Mouse (Mus musculus) brain, adult 2 months (tissue): Measurements from ENCODE around the gene Spred2.

Experiments used
- DNase-seq: peaks from one replicate; pipeline ENCODE4 v3.0.0; 2011; ENCODE audit warnings: low read depth, low spot score

The Spred2 gene

DNA sequence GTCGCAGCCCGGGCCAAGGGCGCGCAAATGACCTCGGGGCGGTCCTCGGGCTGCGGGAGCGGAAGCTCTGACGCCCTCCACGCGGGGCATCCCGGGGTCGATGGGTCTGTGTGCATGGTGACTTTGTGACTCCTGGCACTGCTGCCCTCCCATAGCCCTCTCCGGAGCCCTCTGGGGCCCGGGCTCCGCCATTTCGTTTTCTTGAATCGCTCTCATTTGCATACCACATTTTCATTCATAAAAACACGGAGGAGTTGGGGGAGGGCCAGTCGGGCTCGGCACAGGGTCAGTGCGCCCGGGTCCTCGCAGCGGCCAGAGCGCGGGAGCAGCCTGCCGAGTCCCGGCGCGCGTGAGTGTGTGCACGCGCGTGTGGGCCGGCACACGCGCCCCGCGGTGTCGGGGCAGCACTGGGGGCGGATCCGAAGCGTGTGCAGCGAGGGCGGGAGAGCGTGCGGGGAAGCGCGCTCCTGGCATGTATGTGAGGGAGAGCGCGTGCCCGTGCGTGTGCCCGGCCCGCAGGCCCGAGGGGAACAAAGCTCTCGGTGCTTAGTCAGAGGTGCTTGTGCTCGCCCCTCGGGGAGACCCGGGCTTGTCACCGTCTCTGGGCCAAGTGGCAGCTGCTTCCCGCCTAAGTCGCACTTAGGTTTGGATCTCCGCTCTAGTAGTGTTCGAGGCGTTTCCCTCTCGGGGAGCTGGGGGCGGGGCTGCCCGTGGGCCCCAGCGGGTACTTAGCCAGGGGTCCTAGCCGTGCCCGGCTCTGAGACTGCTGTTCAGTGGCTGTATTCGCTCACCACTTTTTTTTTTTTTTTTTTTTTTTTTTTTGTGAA lies 1.2 kb downstream of the Spred2 start:
- peak; percentile 96 for DNase-seq

DNA sequence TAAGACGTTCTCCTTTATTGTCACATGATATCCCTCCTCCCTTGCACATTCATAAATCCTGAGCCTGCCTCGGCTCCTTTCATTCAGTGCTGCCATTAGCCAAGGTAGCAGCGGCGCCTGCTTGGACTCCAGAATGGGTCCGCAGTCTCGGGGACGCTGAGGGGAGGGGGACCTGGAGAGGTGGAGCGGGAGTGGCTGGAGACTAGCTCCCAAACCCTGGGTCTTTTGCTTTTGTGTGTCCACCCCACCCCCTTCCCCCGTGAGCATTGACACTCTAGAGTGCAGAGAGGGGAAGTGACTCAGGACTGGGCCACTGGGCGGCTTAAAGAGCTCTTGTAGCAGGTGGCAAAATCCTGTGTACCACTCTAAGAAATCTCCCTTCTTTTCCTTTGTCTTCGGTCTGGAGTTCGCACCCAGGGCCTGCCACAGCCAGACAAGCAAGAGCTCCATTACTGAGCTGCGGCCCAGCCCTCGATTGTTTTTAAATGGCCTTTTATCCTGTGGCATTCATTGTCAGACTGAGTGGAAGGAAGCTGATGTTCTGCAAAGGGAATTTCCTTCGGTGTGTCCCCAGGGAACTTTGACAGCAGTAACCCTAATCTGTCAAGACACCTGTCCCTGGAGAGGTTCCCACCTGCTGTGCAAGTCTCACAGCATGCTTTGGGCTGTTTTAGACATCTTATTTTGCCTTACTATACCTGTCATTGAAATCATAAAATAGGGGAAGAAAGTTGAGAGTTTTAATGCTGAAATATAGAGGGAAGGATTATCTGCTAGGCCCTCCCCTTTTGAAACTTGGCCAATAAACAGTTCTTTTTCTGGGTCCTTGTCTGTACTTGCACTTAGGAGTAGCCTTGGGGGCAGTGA lies 2.0 kb downstream of the Spred2 start:
- peak; percentile 77 for DNase-seq

DNA sequence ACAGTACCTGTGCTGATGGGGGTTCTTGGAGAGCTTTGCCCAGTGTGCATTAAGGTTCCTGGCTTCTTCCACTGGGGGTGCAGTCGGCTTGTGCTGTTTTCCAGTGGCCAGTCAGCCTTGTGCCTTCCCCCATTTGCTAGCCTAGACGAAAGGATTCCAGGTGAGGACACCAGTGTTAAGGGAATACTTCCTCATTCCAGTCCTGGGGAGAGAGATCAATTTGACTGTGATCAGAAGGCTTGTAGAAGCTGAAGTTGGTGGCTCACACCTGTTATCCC lies 2.6 kb downstream of the Spred2 start:
- peak; percentile 42 for DNase-seq

DNA sequence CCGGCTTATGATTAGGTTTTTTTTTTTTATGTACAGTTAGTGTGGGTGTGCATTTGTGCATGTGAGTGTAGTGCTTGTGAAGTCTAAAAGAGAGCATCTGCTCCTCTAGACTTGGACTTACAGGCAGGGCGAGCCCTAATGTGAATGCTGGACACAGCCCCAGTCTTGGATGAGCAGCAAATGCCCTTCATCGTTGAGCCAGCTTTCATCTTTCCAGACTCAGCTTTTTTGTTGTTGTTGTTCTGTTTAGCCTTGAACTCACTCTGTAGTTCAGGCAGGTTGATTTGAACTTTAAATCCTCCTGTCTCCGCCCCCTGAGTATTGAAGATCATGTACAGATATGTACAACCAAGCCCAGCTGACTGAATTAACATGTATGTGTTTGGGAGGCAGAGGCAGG lies 4.5 kb downstream of the Spred2 start:
- peak; percentile 66 for DNase-seq

DNA sequence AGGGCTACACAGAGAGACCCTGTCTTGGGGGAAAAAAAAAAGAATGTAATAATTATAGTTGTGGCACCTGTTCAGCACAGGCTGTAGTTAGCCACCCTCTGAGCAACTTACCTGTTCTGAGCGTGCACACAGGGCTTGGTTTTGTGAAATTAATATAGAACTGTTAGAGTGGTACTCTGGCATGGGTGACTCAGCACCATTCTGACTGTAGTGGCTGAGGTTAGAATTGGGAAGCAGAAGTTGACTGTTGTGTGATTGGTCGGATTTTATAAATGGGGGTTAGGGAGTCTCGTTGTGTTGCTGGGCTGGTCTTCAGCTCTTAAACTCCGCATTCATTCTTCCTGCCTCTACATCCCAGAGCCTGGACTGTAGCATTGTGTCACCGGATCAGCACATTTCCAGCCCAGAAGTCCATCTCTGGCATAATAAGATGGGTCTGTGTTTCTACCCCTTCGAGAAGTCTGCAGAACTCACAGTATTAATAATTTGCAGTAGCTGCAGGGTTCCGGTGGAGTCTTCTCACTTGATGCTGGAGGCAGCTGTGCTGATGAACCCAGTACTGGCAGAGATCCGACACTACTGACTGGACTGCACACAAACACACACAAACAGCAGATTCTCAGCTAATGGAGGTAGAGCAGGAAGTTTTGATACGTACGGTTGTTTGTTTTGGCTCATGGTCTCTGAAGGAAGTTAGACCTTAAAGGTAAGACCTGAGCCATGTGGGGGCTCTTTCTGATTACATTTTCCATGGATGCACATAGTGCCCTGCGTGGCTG lies 5.1 kb downstream of the Spred2 start:
- DNase-seq, result peak; percentile 53

DNA sequence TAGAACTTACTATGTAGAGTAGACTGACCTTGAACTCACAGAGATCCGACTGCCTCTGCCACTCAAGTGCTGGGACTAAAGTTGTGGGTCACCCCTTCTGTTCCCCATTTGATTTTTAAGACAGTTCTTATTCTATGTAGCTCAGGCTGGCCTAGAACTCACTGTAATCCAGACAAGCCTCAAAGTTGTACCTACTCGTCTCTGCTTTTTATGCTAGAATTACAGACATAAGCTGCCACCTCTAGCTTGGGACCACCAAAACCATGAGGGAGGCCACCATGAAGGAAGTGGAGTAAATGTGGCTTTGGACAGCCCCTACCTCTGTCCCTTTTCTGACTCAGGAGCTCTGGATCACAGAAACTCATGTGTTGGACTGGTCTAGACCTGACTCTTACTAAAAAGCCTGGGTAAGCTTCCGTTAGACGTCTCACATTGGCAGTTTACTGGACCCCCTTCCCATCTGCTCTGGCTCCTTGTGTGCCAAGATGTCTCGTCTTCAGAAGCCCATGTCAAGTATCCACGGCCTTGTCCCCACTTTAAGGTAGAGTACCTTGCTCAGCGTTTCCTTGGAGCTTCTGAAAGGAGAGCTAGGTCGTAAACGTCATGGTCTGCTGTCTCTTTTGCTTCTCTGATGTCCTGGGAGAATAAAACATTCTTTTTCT lies 7.5 kb downstream of the Spred2 start:
- no peak for DNase-seq

DNA sequence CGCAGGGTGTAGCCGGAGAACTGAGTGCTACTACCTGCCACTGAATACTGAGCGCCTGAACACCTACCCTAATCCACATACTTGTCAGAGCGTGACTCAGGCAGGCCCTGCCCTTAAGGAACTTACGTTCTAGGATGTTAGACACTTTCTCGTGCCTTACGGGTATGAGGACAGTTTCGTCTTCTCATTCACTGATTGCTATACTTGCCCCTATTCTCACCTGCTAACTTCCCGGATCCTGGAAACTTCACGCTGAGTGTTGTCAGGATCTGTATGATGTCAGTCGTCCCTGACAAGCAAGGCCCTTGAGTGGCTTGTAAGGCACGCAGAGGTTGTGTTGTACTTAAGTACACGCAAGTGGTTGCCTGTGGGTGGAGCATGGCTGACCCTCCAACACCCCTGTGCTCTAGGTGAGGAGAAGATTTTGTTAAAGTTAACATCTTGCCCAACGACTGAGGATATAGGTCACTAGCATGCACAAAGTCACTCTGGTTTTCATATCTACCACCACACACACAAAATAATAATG lies 8.9 kb downstream of the Spred2 start:
- DNase-seq, result peak; percentile 4

DNA sequence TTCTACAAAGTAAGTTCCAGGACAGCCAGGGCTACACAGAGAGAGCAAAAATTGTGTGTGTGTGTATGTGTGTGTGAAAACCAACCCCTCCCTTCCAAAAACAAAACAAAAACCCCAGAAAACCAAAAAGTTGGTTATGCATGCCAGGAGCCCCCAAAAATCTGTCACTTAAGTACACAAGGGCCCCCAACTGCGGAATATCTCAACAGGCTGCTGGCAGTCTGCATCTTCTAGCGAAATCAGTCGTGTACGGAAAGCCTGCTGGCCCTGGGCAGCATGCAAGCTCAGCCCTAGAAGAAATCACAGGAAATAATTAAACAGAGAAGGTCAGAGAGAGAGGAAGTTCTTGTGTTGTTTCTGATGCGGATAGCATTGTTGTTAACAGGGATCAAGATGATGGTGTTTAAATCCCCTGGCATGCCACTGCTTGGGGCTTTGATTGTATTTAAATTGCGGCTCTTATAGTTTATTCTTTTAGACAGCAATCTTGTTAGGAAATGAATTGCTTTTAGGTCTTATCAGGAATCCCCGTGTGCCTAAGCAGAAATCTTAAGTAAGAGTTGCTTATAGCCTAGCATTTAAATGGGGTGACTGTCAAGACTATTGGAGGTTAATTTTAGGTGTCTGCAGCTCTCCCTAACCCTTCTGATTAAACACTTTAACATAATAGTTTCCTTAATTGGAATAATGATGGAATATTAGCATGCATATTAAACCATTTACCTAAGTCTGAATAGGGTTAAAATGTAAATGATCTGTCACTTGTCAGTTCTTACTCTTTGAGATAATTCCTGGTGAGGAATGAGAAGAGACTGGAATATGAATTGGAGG lies 11.6 kb downstream of the Spred2 start:
- peak; percentile 74 for DNase-seq

DNA sequence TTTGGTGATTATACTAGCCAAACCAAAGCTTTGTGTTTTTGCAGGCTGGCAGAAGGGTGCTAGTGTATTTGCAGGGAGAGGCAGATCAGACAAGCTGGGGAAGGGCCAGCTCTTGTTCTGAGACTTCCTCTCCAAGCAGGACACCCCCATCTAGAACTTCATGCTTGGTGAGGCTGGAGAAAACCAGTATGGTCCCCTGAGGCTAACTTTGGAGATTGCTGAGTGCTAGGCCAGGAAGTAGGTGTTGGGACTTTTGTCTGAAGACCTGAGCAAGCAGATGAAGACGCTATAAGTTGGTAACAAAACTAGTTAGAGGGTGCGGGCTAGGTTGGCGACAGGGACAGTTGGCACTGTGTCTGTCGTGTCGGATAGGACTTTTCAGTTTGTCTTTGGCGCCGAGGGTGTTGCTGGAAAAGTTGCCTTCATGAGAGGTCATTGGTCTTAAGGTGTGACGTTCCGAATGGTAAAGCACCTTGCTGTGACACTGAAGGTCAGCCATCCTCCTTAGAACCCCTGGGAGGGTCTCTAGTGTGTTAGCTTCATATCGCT lies 14.4 kb downstream of the Spred2 start:
- no peak for DNase-seq

DNA sequence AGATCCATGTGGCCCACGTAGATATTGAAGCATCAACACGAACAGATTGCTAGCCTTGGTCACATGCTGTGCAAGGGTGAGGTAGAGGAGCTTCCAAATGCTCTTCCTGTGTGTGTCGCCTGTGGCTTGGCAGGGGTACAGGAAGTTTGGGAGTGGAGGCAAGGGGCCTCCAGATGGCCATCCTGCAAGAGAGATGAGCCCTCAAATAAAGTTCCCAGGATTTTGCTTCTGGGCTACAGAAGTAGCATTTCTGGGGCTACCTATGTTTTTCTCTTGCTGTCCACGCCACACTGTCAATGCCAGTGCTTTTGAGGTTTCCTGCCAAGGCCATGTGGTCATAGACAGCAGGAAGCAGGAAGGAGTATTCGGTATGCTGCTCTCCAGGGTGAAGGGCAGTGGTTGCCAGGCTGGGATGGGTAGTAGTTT lies 15.1 kb downstream of the Spred2 start:
- peak; percentile 99 for DNase-seq

DNA sequence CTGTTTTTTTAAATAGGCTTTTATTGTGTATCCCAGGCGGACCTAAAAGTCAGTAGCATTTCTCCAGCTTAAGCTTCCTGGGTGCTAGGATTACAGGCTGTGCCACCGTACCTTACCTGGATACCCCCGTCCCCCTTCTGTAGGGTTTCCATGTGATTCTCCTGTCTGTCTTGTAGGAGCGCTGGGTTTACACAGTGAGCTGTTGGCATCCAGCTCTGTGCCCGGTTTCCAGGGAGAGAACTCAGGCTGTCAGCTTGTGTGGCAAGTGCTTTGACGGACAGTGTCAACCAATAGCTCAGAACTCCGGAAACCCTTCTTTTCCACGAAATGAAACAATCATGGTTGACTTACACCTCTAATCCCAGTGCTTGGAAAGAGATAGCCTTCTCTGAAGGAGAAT lies 15.7 kb downstream of the Spred2 start:
- peak; percentile 73 for DNase-seq

DNA sequence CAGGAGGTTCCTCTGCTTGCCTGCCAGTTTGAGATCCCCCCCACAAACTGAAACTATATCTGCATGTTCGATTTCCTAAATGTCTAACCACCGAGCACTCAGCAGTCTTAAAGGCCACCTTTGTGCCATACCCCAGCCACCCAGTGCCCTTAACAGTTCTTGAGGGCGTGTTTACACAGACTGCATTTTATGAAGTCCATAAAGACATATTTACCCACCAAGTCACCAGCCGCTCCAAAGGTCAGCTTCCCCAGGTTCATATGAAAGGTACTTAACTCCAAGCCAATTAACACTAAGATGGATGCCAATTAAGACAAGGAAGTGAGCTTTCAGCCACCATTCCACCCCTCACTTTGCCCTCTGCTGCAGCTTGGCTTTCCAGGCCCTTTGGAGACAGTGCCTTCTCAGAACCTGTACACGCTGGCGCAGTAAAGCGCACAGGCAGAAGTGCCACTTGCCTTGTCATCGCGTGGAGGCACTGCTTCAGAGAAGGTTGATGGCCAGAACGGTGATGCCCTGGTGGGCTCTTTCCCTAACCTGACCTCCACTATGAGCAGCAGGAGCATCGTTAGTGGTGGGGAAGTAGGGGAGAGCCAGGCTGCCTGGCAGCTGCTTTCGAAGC lies 17.1 kb downstream of the Spred2 start:
- no peak for DNase-seq

DNA sequence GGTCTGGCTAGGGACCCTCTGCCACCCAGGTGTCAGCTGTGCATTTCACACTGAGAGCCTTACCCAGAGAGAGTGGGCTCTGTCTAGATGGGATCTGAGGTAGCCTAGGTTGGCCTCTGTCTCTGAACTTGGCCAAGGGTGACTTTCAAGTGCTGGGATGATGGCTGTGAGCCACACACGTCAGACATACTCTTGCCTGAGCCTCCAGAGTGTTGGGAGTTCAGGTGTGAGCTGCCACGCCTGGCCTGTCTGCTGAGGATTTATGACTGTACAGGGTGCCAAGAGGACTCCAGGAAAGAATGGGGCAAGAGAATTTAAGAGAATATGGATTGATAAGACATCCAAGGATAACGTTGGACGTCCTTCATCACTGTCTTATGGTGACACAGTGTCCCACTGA lies 17.8 kb downstream of the Spred2 start:
- no peak for DNase-seq

DNA sequence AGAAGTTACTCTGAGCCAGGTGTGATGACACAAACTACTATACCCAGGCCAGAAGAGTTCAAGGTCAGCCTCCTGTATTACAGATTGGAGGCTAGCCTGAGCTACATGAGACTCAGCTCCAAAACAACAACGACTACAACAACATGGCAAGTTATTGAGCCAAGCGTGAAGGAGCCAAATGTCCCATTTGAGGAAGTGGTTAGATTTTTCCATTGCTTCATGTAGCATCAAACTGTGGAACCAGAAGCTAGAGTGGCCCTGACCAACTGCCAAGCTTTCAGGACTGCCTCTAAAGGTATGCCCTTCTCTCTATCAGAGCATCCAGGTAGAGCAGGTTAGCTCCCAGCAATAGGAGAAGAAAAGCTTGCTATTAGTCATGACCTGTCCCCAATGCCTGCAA lies 19.6 kb downstream of the Spred2 start:
- DNase-seq, result no peak

DNA sequence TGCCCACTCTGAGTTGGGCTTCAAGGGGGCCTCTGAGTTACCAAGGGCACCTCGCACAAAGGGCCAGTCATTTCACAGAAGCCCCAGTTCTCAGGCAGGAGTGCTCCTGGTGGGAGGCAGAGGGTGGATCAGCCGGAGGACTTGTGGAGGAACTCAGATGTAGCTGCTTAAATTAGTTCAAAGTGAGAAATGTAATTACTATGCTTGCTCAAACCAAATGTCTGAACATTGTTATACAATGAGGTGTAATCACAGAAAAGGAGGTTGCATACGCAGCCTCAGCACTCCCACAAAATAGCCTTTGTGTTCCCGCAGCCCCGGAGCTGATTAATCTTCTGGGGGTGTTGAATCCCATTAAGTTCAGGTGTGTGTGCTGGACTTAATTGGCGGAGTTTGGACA lies 20.5 kb downstream of the Spred2 start:
- DNase-seq, result peak; percentile 81

DNA sequence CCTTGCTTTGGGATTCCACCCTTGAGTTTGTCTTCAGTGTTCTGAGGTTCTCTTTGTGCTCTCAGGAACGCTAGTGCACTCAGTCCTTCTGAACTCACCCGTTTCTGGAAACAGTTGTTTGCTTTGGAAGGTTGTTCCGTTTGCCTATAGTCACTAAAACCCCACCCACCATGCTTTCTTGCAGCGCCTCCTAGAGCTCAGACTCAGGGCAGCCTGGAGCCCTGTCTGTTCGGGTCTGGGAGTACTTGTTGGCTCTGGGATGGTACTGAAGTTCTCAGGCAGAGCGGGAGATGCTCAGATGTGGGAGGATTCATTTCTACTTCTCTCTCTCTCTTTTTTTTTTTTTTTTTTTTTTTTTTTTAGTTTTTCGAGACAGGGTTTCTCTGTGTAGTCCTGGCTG lies 22.5 kb downstream of the Spred2 start:
- DNase-seq, result no peak

DNA sequence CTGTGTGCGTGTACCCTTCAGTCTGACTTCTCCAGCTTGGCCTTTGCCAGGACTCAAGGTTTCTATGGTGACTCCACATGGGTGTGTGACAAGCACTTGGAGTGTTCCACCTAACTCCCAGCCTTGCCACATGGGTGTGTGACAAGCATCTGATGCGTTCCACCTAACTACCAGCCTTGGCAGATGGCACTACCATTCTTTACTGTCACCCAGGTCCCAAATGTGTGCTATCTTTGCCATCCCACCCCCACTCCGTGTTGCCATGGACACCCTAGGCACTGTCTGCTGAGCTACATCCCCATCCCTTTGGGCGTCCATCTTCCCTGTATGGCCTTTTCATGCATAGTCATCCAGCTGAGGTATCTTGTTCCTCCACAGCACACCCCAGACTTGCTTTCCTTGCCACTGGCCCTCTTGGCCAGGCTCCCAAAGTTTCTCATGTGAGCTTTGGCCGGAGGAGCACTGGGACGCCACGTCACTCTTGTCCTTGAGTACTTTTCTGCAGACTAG lies 23.5 kb downstream of the Spred2 start:
- DNase-seq, result peak; percentile 84

DNA sequence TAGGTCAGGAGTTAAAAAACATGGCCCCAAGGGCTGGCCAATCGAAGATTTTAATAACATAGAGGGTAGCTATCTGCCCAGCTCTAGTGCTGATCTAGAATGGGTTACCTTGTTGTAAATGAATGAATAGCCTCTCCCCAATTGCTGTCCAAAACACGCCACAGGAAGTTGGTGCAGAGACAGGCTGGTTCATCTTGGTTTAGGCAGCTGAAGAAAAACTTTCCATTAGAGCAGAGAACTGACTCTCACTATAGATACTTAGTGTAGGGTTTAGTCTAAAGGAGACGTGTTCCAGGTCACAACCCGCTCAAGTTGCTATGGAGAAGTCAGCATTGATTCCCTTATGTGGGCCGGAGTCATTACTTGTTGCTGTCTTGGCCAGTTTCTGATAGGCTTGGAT lies 25.6 kb downstream of the Spred2 start:
- DNase-seq, result no peak

DNA sequence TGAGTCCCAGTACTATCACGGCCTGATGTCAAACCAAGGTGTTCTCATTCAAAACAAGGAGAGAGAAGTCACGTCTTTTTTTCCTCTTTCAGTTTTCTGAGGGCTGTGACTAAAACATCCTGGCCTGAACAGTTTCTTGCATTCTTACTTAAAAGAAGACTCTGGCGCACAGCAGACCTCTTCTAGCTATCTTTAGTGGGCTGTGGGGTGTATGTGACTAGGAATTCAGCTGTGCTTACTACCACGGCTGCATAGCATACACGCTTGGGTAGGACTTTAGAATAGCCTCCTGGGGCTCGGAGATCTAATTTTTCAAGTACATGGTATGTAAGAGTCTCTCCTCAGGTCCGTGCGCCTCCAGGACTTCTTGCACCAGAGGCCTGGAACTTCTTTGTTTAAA lies 26.0 kb downstream of the Spred2 start:
- no peak for DNase-seq

DNA sequence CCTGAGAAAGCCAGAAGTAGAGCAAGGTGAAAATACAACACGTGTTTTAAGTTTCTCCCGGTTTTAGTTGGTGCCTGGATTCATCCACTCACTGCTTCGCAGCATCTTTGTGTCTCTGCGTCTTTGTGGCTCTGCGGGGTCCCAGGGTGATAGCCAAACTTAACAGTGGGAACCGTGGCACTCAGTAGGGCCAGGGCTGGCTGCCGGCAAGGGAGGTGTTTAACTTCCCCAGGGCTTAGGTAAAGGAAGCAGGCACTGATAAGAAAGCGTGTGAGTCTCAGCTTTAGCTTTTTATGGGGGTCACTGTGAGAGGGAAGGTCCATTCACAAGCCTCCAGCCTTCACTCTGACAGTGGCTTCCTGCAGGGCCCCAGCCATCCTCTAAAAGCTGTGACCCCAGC lies 28.8 kb downstream of the Spred2 start:
- DNase-seq, result no peak
